Mouse (Mus musculus) skeletal muscle tissue, adult 2 months (tissue): Measurements from ENCODE around the gene Dusp22.

ENCODE experiments used
- DNase-seq: peaks from one replicate; pipeline ENCODE4 v3.0.0-alpha.2; 2012; ENCODE audit warnings: low read depth, low spot score

Dusp22 gene

DNA sequence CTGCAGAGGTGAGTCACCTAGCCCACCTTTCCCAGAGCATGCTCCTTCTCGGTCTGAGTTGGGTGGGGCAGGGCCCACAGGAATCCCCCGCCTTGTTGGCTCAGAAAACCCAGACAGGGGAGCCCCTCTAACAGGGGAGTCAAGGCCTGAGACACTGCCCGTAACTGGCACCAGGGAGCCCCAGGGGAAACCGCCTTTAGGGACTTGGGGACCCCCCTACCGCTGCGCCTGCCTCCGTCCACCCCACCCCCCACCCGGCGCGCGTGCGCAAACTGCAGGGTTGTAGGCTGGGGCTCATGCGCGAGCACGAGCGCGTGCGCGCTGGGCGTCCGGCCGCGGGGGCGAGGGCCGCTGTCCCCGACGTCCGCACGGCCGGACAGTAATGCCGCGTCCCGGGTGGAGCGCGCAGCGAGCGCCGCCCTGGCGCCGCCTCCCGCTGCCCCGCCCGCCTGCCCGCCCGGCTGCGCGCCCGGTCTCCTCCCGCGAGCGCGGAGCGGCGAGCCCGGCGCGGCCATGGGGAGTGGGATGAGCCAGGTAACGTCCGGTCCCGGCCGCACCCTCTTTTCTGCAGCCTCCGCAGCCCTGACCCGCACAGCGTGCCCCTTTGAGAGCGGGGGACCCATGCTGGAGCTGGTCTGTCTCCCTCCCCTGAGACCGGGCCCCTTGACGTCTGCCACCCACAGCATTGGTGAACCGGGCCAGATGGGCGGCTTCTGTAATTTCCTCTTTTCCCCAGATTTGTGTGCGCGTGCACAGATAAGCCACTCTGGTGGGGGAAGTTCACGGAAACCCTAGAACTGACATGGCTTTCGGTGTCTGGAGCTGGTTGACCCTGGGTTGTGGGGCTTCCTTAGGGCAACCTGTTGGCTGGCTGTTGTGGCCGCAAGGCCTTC, at the start of gene Dusp22:
Gene Dusp22, plus strand, starts transcription at position 387 of the 893 bp plus-strand sequence.
- DNase-seq = peak; percentile 91

- no peak for DNase-seq
Measured at GRCm38 (mm10) chr13:30612079-30612794, 47.6 kb upstream of the Dusp22 start.

DNA sequence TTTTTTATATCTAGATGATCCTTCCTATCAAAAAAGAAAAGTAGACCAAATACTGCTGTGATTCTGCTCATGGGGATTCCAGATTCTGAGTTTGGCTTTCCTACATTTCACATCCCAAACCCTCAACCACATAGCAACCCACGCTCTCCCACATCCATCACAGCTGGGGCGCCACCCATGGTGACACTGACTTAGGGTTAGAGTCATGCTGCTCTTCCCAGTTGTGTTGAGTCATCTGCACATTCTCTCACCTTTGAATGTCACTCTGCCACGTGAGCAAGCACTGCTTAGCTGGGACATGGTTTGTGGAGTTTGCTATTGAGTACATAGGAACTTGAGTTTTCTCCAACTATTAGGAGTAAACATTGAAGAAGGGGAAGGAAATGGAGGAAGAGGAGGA, 40.1 kb upstream of the Dusp22 start:
- no peak for DNase-seq

DNA sequence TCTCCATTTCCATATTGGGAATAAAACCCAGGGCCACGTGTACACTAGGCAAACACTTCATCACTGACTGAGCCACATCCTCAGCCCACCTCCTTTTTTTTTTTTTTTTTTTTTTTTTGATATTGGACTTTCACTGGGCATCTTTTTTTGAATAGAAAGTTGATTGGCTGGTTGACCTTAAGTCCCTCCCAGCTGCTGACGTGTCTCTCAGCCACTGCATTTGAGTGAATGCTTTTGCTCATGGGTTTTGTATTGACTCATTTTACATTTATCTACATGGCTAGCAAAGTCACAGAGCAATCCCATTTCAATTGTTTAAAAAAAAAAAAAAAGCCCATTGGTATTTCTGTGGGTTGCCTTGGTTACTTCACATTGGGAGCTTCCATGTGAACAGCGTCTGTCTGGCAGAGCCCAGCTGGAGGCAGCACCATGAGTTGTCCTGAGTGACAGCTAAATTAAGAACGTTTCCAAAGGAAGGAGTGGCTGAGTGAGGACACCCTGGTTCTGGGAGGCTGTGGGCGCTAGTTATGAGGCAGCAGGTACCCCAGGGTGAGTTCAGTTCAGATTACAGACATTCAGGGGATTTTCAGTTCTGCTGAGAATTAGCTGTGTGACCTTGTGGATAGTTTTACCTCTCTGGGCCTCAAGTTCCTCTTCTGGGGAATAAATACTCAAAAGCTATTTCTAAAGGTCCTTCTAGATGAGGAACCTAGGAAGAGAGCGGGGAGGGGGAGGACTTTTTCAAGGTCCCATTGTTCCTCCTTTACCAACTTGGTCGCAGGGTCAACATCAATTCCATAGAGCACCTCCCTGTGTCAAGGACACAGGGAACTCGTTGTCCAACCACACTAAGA, 31.4 kb upstream of the Dusp22 start:
- DNase-seq = no peak

- DNase-seq = no peak
Measured at GRCm38 (mm10) chr13:30629794-30630410, 29.9 kb upstream of the Dusp22 start.

GRCm38 (mm10) chr13:30632998-30633397, 26.8 kb upstream of the Dusp22 start:
- no peak for DNase-seq

- no peak for DNase-seq
Measured at GRCm38 (mm10) chr13:30636453-30636852, 23.3 kb upstream of the Dusp22 start.

GRCm38 (mm10) chr13:30638378-30639115, 21.3 kb upstream of the Dusp22 start:
- DNase-seq = no peak

DNA sequence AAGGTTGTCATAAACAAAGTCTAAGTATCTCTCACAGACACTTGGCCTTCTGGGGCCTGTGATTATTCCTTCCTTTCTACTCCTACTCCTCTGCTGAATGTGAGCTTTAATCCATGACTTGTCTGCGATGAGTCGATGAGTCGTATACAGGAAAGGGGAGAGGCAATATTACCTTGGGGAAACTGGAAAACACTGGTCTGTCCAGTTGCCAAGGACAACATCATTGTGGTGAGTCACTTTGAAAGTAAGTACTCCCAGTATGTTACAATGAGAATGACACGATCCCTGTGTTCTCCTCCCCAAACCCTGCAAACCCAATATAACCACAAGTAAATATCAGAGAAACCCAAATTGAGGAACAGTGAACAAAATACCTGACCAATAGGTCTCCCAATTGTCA, 17.7 kb upstream of the Dusp22 start:
- DNase-seq = no peak

DNA sequence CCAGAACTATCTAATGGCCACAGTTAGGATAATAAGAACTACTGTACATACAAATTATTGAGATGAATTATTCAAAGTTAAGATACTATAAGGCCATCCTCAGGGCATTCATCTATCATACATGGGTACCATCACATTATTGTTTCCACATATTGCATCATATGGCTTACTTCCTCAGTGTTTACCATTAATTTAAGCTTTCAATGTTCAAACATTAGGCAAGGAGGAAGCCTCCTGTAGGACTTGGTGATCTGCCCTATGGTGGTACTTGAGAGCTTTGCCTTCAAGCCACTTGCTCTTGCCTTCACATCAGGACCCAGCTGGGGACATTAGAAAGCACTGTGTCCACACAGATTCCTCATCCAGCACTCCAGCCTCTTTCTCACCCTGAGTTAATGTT, 11.3 kb upstream of the Dusp22 start:
- no peak for DNase-seq

- DNase-seq = no peak
Measured at GRCm38 (mm10) chr13:30649197-30649596, 10.6 kb upstream of the Dusp22 start.

GRCm38 (mm10) chr13:30650684-30651083, 9.1 kb upstream of the Dusp22 start:
- DNase-seq = no peak

GRCm38 (mm10) chr13:30653051-30653450, 6.7 kb upstream of the Dusp22 start:
- DNase-seq = no peak

DNA sequence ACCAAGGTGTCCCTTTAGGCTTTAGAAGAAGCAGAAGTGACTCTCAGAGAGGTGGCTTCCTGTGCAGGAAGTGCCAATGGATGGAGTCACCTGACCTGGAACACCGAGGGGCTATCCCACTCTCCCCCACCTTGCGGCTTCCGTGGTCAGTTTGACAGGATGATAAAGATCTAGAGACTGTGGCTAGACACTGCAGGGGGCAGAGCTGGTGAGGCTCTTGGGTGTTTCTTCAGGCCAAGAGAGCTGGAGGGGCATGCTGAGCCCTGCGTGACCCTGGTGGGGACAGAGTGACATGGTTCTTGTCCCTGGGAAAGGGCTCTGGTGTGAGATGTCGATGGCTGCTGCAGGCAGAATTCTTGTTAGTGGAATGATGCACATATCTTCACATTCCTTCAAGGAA, 5.3 kb upstream of the Dusp22 start:
- no peak for DNase-seq

DNA sequence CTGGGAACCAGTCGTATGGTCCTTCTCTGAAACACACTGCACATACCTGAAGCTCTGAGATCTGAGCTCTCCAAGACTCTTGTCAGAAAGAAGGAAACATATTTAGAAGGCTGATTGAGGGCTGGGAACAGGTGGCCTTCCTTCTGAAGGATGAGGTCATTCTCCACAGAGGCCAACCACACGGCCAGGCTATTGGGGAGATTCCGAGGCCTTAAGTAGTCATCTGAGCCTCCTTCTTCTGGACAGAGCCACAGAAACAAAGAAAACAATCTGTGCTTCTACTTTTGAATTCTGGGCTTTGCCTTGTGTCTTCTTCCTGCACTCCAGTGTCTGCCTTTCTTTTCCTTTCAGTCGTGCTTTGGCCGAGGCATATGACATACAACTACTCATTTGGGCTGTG, 2.9 kb upstream of the Dusp22 start:
- DNase-seq = peak; percentile 46

- DNase-seq = no peak
Measured at GRCm38 (mm10) chr13:30657779-30658178, 2.0 kb upstream of the Dusp22 start.

DNA sequence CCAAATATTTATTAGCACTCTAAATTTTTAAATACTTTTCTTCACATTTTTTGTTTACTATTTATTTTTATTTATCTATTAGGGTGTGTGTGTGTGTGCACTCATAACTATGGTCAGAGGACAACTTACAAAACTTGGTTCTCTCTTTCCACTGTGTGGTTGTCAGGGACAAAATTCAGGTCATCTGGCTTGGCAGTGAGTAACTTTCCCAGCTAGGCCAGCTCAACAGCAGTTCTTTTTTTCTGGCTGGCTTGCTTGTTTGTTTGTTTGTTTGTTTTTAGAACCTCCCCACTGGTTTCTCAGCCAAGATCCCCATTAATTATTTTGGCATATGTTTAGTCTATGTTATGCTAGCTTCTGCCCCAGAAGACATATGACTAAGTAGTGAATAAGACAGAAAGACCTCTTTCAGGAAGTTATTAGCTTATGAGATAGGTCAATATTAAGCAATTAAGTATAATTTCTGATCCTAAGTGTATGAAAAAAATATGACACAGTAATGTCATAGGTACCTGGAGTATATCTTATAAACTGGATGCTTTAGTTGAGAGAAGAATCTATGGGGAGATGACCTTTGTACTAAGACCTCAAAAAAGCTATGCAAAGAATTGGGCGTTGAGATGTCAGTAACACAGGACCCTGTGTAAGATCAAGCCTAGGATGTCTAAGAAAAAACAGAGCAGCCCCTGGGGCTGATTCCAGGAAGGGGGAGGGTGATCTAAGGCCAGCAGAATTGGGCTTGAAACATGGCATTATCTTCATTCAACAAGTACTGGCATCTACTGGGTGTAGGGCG, 1.4 kb upstream of the Dusp22 start:
- no peak for DNase-seq

DNA sequence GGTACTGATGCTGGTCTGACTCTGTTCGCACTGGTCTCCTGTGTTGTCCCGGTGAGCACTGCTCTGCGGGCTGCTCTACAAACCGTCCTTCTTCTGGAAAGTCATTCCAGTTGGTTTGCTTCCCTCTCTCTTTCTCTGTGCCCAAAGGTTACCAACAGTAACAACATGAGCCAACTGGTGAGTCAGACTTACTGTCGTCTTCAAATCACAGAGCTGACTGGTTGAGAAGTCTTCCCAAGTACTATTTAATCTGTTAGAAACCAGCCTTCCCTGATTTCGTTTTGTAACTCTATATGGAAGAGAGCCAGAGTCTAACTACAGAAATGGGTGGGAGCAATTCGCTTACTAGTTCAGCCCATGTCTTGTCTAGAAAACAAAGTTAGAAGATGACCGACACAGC, 5.5 kb downstream of the Dusp22 start:
- peak; percentile 49 for DNase-seq

DNA sequence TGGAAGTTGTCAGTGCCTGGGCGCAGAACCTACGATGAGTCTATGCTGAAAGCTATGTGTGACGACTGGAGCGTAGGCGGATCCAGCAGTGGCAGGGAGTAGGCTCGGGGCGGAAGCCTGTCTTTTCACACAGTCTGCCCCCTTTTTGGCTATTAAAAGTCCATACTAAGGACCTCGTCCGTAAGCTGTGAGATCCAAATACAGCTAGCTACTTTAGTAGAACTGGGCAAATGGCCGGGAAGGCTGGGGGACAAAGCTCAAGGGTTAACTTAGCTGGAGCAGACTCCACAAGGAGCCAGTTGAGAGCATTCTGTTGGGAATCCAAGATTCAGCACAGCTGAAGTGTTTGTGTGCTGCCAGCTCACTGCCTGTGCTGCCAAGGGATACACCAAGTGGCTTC, 6.7 kb downstream of the Dusp22 start:
- no peak for DNase-seq

GRCm38 (mm10) chr13:30668301-30668700, 8.5 kb downstream of the Dusp22 start:
- no peak for DNase-seq
